Mouse (Mus musculus) kidney, postnatal 0 days (tissue): ENCODE measurements around the gene Myo5a. TPM values are rescaled to one million over a fixed set of nuclear protein-coding genes. Genes with fewer than 3 reads are reported as not detected.

Experiments
- ATAC-seq: fragments of 200-750 bp; cut with Nextera tagmentation; replicated peaks from 2 replicates; pipeline ENCODE4 v1.8.0; 2017; ENCODE audit warnings: low read depth, moderate number of reproducible peaks, moderate TSS enrichment, moderate library complexity; ENCODE audit not compliant: low FRiP score
- DNase-seq: peaks from one replicate; pipeline ENCODE4 v3.0.0-alpha.2; 2016; ENCODE audit warnings: low spot score
- H3K27ac ChIP-seq: fragments of 300-500 bp; sonication (generic); 2 replicates; pipeline ENCODE4 v1.5.1; 2014; ENCODE audit warnings: mild to moderate bottlenecking
- H3K27me3 ChIP-seq: fragments of 300-500 bp; sonication (generic); 2 replicates; pipeline ENCODE4 v1.6.1; 2014; ENCODE audit warnings: low read length, mixed read lengths; ENCODE audit not compliant: insufficient read depth
- H3K36me3 ChIP-seq: fragments of 300-500 bp; sonication (generic); 2 replicates; pipeline ENCODE4 v1.6.1; 2014; ENCODE audit warnings: low read length, mixed read lengths; ENCODE audit not compliant: insufficient read depth
- H3K4me1 ChIP-seq: fragments of 300-500 bp; sonication (generic); replicated peaks from 2 replicates; pipeline ENCODE4 v1.6.1; 2014; ENCODE audit warnings: antibody characterized with exemption, low read length, mixed read lengths; ENCODE audit not compliant: insufficient read depth
- H3K4me2 ChIP-seq: fragments of 300-500 bp; sonication (generic); 2 replicates; pipeline ENCODE4 v1.6.1; 2014; ENCODE audit warnings: mild to moderate bottlenecking, low read length, moderate library complexity, mixed read lengths
- H3K4me3 ChIP-seq: fragments of 300-500 bp; sonication (generic); replicated peaks from 2 replicates; pipeline ENCODE4 v1.5.1; 2014; ENCODE audit warnings: low read depth, low read length
- H3K9ac ChIP-seq: fragments of 300-500 bp; sonication (generic); 2 replicates; pipeline ENCODE4 v1.6.1; 2014; ENCODE audit warnings: low read depth, low read length
- H3K9me3 ChIP-seq: fragments of 300-500 bp; sonication (generic); replicated peaks from 2 replicates; pipeline ENCODE4 v1.6.1; 2016; ENCODE audit warnings: low read length, inconsistent platforms, mixed read lengths
- CTCF ChIP-seq: IDR thresholded peaks from 2 replicates; pipeline ENCODE4 v1.5.1; 2016; ENCODE audit warnings: antibody characterized with exemption, low read depth, mild to moderate bottlenecking, moderate library complexity
- WGBS: fragments of 180-500 bp; shearing (Covaris S2); extraction: QIAGEN DNeasy Blood & Tissue Kit; methylation state at CpG from one replicate; pipeline ENCODE4 v1.1.7; 2014; 5-methylcytosine and 5-hydroxymethylcytosine counted together
- polyA plus RNA-seq: library from polyadenylated mRNA; unstranded; fragments of >200 nt; fragmentation: Nextera tagmentation; extraction: Ambion mirVana; gene quantifications from 2 replicates; pipeline ENCODE4 v1.2.1, GENCODE M21; 2015

The Myo5a gene
- polyA plus RNA-seq, 1 experiment from 2014 or later, result 11.8 TPM

GRCm38 (mm10) chr9:75267147-75267546 lies 196.3 kb downstream of the Myo5a start:
- Histone ChIP-seq H3K4me1 (no peaks in the 10 kb centered on the region), H3K27me3 (no peaks in the 10 kb centered on the region), H3K27ac (no peak overlapping the region), H3K4me2 (no peak overlapping the region), H3K9ac (no peak overlapping the region), H3K36me3 (no peaks in the 10 kb centered on the region), H3K4me3 (no peak overlapping the region), H3K9me3 (no peaks in the 10 kb centered on the region)
- no peak for TF ChIP-seq CTCF
- 77% methylated on average over 6 of the region's 6 CpGs for WGBS
- ATAC-seq (no peak), DNase-seq (no peak)

- no peak for DNase-seq
- WGBS, result 61% methylated on average over 6 of the region's 6 CpGs
- H3K9ac ChIP-seq, result no peak overlapping the region
- no peaks in the 10 kb centered on the region for H3K27me3 ChIP-seq
- ATAC-seq, result no peak
- H3K36me3 ChIP-seq, result no peaks in the 10 kb centered on the region
- H3K9me3 ChIP-seq, result no peaks in the 10 kb centered on the region
- no peaks in the 10 kb centered on the region for H3K4me1 ChIP-seq
- no peak for TF ChIP-seq CTCF
- no peak overlapping the region for H3K4me2 ChIP-seq
- no peak overlapping the region for H3K27ac ChIP-seq
- H3K4me3 ChIP-seq, result no peak overlapping the region
Observed at GRCm38 (mm10) chr9:75270382-75270781, 199.6 kb downstream of the Myo5a start.

- Histone ChIP-seq H3K36me3 (no peaks in the 10 kb centered on the region), H3K9me3 (no peaks in the 10 kb centered on the region), H3K4me1 (no peaks in the 10 kb centered on the region), H3K27ac (no peak overlapping the region), H3K27me3 (no peaks in the 10 kb centered on the region), H3K9ac (no peak overlapping the region), H3K4me2 (no peak overlapping the region), H3K4me3 (no peak overlapping the region)
- no peak for TF ChIP-seq CTCF
- ATAC-seq (no peak), DNase-seq (no peak)
- WGBS, result 85% methylated on average over 8 of the region's 8 CpGs
Observed at GRCm38 (mm10) chr9:75271539-75271938, 200.7 kb downstream of the Myo5a start.

Other genes with a start within 250 kb of the Myo5a start
- gene Onecut1, start 209.1 kb upstream of the Myo5a start, polyA plus RNA-seq, result not detected in 2 replicates
- 15.4 and 15.7 TPM in 2 replicates for gene Fam214a, start 118.1 kb upstream of the Myo5a start, polyA plus RNA-seq
- 360 and 366 TPM in 2 replicates for gene Arpp19, start 33.4 kb upstream of the Myo5a start, polyA plus RNA-seq
- 2.4 and 3.5 TPM in 2 replicates for gene Myo5c, start 161.0 kb downstream of the Myo5a start, polyA plus RNA-seq
- 35.0 and 37.6 TPM in 2 replicates for gene Gnb5, start 235.3 kb downstream of the Myo5a start, polyA plus RNA-seq